Mouse (Mus musculus): ENCODE data around the gene Lurap1.

DNA sequence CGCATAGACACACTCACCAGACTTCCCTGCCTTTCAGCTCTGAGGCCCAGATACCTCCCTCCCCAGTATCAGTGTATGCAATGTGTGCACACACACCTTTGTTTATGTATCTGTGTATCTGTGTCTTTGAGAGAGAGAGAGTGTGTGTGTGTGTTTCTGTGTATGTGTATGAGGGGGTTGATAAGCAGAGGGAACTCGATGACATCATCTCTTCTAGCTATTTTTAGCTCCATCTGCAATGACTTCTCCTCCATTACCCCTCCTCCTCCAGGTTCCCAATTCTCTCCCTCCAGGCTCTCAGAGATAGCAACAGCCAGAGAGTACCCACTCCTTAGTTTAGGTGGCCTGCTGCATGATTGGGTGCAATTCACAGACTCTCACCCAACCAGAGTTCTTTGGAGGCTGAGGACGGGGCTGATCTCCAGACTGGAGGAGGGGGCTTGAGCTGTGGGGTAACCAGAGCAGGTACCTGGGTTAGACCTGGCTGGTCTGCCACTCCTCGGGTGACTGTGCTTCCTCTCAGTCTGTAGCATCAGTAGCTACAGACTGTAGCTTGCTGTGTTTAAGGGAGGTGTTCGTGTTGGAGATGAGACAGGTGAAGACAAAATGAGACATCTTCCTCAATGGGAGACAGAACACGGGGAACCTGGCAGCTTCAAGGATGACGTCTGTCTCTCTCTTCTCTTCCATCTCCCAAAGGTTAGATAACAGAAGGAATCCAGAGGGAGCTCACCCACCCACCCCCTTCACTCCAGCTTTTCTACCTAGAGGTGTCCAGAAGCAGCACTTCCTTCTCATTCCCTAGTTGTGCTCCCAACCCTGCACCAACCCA lies 24.8 kb upstream of the Lurap1 start:
- TF ChIP-seq CTCF (IDR thresholded peaks at IDR 0.05; ENCODE audit: borderline replicate concordance, extremely low read depth, insufficient read depth, insufficient read length): no peak
- no peak for TF ChIP-seq POLR2A (IDR thresholded peaks at IDR 0.05; ENCODE audit: borderline replicate concordance, extremely low read depth, insufficient read depth, insufficient read length, poor library complexity, severe bottlenecking)
